Mouse (Mus musculus) telencephalon, adult 2 months (tissue): ENCODE results near the gene Nkain2.

Experiments used
- DNase-seq: peaks from one replicate; pipeline ENCODE4 v3.0.0-alpha.2; 2011; ENCODE audit warnings: low read depth, low spot score

Gene Nkain2

GRCm38 (mm10) chr10:32577276-32577580 is 313.0 kb downstream of the Nkain2 start:
- no peak for DNase-seq

- no peak for DNase-seq
Measured at GRCm38 (mm10) chr10:32576559-32577275, 313.5 kb downstream of the Nkain2 start.

GRCm38 (mm10) chr10:32557673-32558072 is 332.6 kb downstream of the Nkain2 start:
- DNase-seq: no peak

- no peak for DNase-seq
Measured at GRCm38 (mm10) chr10:32536057-32536456, 354.2 kb downstream of the Nkain2 start.

GRCm38 (mm10) chr10:32510821-32511220 is 379.4 kb downstream of the Nkain2 start:
- no peak for DNase-seq

- DNase-seq: peak; percentile 29
Measured at GRCm38 (mm10) chr10:32494591-32495182, 395.6 kb downstream of the Nkain2 start.

GRCm38 (mm10) chr10:32493600-32493999 is 396.7 kb downstream of the Nkain2 start:
- no peak for DNase-seq

- DNase-seq: peak; percentile 18
Measured at GRCm38 (mm10) chr10:32462726-32463125, 427.5 kb downstream of the Nkain2 start.

GRCm38 (mm10) chr10:32439932-32440519 is 450.2 kb downstream of the Nkain2 start:
- DNase-seq: no peak

- no peak for DNase-seq
Measured at GRCm38 (mm10) chr10:32414228-32414627, 476.0 kb downstream of the Nkain2 start.

- no peak for DNase-seq
Measured at GRCm38 (mm10) chr10:32411331-32411730, 478.9 kb downstream of the Nkain2 start.

GRCm38 (mm10) chr10:32400961-32401360 is 489.3 kb downstream of the Nkain2 start:
- peak; percentile 17 for DNase-seq

- DNase-seq: no peak
Measured at GRCm38 (mm10) chr10:32393859-32394521, 496.3 kb downstream of the Nkain2 start.

- DNase-seq: no peak
Measured at GRCm38 (mm10) chr10:32393326-32393725, 496.9 kb downstream of the Nkain2 start.

- no peak for DNase-seq
Measured at GRCm38 (mm10) chr10:32312754-32313153, 577.5 kb downstream of the Nkain2 start.

GRCm38 (mm10) chr10:32301024-32301597 is 589.2 kb downstream of the Nkain2 start:
- no peak for DNase-seq

GRCm38 (mm10) chr10:32290487-32290886 is 599.8 kb downstream of the Nkain2 start:
- peak; percentile 58 for DNase-seq

- no peak for DNase-seq
Measured at GRCm38 (mm10) chr10:32283690-32284089, 606.6 kb downstream of the Nkain2 start.

- DNase-seq: no peak
Measured at GRCm38 (mm10) chr10:32243266-32243882, 646.9 kb downstream of the Nkain2 start.

GRCm38 (mm10) chr10:32241168-32241567 is 649.1 kb downstream of the Nkain2 start:
- no peak for DNase-seq

- peak; percentile 72 for DNase-seq
Measured at GRCm38 (mm10) chr10:32182951-32183350, 707.3 kb downstream of the Nkain2 start.

- DNase-seq: no peak
Measured at GRCm38 (mm10) chr10:32091354-32091753, 798.9 kb downstream of the Nkain2 start.
